Mouse (Mus musculus): ENCODE data around the gene Scamp4. TPM values are rescaled to one million over a fixed set of nuclear protein-coding genes. Genes with fewer than 3 reads are reported as not detected.
A peak's percentile ranks its signal among the peaks of the same experiment; 100 is the strongest.

Scamp4 gene
- polyA plus RNA-seq, 1 experiment from 2014 or later = 84.6 TPM

- peak; percentile 61 for DNase-seq (ENCODE audit: low spot score)
- 2% methylated on average over 49 of the region's 96 CpGs for WGBS
- Histone ChIP-seq H3K9me3 (ENCODE audit: control insufficient read depth, low read length) (no peaks in the 10 kb centered on the region), H3K4me1 (ENCODE audit: control insufficient read depth, insufficient read depth, low read length) (peaks cover 29% of the 10 kb centered on the region), H3K4me2 (ENCODE audit: low read depth, low read length) (peak overlapping the region; percentile 94), H3K4me3 (ENCODE audit: low read depth, low read length) (peak overlapping the region; percentile 88), H3K9ac (ENCODE audit: low read depth, low read length) (peak overlapping the region; percentile 76), H3K27me3 (replicated peaks; ENCODE audit: control insufficient read depth, insufficient read depth, low read length) (no peaks in the 10 kb centered on the region), H3K27ac (replicated peaks; ENCODE audit: low read depth, low read length) (peak overlapping the region; percentile 91), H3K36me3 (ENCODE audit: control insufficient read depth, insufficient read depth, low read length) (no peaks in the 10 kb centered on the region)
- 0 out of 2 replicates have a peak, but pooled peaks have one; percentile 1 for ATAC-seq (ENCODE audit: low read depth)
Measured at GRCm38 (mm10) chr10:80576351-80577194, 26.1 kb upstream of the Scamp4 start.

DNA sequence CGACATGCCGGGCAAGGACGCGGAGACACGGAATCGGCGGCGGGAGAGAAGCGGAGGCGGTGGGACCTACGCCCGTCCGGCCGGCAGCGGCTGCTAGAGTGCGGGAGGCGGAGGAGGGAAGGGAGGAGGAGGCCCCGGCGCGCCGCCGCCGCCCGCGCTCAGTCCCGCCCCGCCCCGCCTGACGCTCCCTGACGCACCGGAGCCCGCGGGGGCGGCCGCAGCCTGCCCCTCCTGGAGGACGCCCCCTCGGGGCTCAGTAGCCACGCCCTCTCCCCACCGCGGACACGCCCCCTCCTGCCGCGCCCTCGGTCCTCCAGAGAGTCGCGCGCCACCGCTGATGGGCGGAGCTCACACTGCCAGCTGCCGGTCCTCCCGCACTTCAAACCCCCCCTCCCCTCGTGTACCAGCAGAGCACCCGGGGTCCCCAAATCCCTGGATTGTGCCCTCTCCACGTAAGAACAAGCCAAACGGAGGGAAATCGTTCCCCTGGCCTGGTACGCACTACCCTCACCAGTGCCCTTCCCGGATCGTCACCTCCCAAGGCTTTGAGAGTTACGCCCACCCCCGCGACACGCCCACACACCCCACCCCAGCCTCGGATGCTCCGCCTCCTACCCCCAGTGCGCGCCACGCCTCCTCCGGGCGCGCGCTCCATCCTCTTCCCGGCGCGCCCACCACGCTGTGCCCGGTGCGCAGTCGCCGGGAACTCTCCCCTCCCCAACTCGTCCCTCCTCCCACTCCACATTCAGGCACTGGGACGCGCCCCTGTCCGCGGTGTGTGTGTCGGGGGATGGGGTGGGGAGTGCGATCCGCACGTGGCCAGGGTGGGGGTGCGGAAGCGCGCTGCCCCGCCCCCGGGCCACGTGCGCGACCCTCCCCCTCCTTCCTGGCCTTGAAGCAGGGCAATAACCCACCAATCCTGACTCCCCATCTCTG lies 25.2 kb upstream of the Scamp4 start, which contains the start of gene Klf16:
Gene Klf16 (minus strand): TSS at position 127 of the 936 bp plus-strand sequence.
- Histone ChIP-seq H3K36me3 (ENCODE audit: control insufficient read depth, insufficient read depth, low read length) (peaks cover 4% of the 10 kb centered on the region; the same call in 1 of the 2 replicates), H3K4me1 (ENCODE audit: control insufficient read depth, insufficient read depth, low read length) (peaks cover 28% of the 10 kb centered on the region), H3K27ac (replicated peaks; ENCODE audit: low read depth, low read length) (peak within 1 kb of the TSS; percentile 91), H3K4me3 (ENCODE audit: low read depth, low read length) (peak within 1 kb of the TSS; percentile 88), H3K9me3 (ENCODE audit: control insufficient read depth, low read length) (no peaks in the 10 kb centered on the region), H3K4me2 (ENCODE audit: low read depth, low read length) (peak within 1 kb of the TSS; percentile 94), H3K9ac (ENCODE audit: low read depth, low read length) (peak within 1 kb of the TSS; percentile 76), H3K27me3 (replicated peaks; ENCODE audit: control insufficient read depth, insufficient read depth, low read length) (no peaks in the 10 kb centered on the region)
- DNase-seq (ENCODE audit: low spot score) (peak; percentile 96), ATAC-seq (ENCODE audit: low read depth) (peak; percentile 79)
- 0% methylated on average over 34 of the region's 97 CpGs for WGBS

DNA sequence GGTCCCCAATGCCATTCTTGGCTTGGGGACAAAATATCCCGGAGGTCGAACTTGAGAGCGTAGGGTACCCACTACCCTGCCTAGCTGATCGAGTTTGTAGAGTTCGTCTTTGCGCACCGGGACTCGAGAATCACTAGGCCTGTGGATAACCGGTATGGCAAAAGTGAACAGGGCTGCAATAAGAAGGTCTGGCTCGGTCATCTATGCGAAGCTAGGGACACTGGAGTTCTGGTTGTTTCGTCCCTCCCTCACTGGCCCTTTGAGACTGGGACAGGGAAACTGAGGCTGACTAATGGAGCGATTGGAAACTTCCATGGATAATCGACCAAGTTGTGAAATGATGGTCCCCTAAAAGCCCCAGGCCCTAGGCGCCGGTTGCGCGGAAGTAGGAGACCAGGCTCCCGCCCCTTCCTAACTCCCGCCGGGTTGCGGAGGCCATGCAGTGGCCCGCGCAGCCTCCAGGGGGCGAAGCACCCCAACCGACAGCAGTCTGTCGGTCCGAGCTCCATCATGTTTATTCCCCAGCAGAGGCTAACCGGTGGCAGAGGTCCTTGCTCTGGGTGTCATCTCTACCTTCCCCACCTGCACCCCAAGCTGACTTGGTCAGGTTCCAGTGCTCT lies 24.4 kb upstream of the Scamp4 start:
- peak; percentile 44 for ATAC-seq (ENCODE audit: low read depth)
- Histone ChIP-seq H3K27me3 (replicated peaks; ENCODE audit: control insufficient read depth, insufficient read depth, low read length) (no peaks in the 10 kb centered on the region), H3K9me3 (ENCODE audit: control insufficient read depth, low read length) (no peaks in the 10 kb centered on the region), H3K27ac (replicated peaks; ENCODE audit: low read depth, low read length) (peak overlapping the region; percentile 91), H3K36me3 (ENCODE audit: control insufficient read depth, insufficient read depth, low read length) (peaks cover 11% of the 10 kb centered on the region; the same call in 1 of the 2 replicates), H3K4me3 (ENCODE audit: low read depth, low read length) (peak overlapping the region; percentile 88), H3K4me2 (ENCODE audit: low read depth, low read length) (peak overlapping the region; percentile 94), H3K4me1 (ENCODE audit: control insufficient read depth, insufficient read depth, low read length) (peaks cover 28% of the 10 kb centered on the region), H3K9ac (ENCODE audit: low read depth, low read length) (peak overlapping the region; percentile 76)
- WGBS = under 1% methylated on average over 26 of the region's 29 CpGs
- DNase-seq (ENCODE audit: low spot score) = peak; percentile 84

DNA sequence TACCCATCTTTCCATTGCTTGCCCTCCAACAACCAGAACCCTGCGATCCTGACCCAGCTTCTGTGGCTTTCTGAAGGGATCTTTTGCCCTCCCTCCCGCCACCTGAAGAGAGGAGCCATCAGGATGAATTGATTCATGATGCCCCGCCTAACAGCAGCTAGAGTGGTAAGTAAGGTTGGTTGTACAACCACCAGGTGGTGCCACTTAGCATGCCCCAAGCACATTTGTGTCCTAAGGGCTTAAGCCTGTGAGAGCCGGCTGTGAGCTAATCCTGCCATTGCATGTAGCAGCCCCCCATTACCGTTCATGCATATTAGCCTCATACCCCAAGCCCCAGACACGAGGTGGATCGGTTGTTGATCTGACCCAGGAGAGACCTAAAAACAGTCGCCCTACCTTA lies 23.8 kb upstream of the Scamp4 start:
- no peaks in the 10 kb centered on the region for H3K9me3 ChIP-seq (ENCODE audit: control insufficient read depth, low read length)
- DNase-seq (ENCODE audit: low spot score) (peak; percentile 83), ATAC-seq (ENCODE audit: low read depth) (peak; percentile 4; the same call in 1 of the 2 replicates)
- H3K27me3 ChIP-seq (replicated peaks; ENCODE audit: control insufficient read depth, insufficient read depth, low read length) = no peaks in the 10 kb centered on the region
- peak overlapping the region; percentile 88 for H3K4me3 ChIP-seq (ENCODE audit: low read depth, low read length)
- H3K4me2 ChIP-seq (ENCODE audit: low read depth, low read length) = peak overlapping the region; percentile 94
- WGBS = 8% methylated on average over 8 of the region's 8 CpGs
- peaks cover 17% of the 10 kb centered on the region for H3K36me3 ChIP-seq (ENCODE audit: control insufficient read depth, insufficient read depth, low read length)
- peaks cover 26% of the 10 kb centered on the region for H3K4me1 ChIP-seq (ENCODE audit: control insufficient read depth, insufficient read depth, low read length)
- H3K27ac ChIP-seq (replicated peaks; ENCODE audit: low read depth, low read length) = peak overlapping the region; percentile 91
- peak overlapping the region; percentile 76; the same call in 1 of the 2 replicates for H3K9ac ChIP-seq (ENCODE audit: low read depth, low read length)

DNA sequence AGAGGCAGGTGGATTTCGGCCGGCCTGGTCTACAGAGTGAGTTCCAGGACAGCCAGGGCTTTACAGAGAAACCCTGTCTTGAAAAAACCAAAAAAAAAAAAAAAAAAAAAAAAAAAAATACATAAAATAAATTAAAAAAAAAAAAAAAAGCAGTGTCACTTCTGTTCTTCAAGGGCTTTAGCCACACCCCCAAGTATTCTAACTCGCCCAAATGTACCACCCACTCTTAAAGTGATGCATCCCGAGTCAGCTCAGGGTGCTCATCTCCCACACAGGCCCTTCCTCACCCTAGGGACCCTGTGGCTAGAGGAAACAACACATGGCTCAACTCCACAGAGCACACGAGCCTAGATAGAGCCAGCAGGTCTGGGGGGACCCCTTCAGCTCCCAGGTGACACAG lies 19.6 kb upstream of the Scamp4 start:
- H3K4me1 ChIP-seq (ENCODE audit: control insufficient read depth, insufficient read depth, low read length) = 0 out of 2 replicates have a peak, but pooled peaks cover 5% of the 10 kb centered on the region
- H3K36me3 ChIP-seq (ENCODE audit: control insufficient read depth, insufficient read depth, low read length) = peaks cover 38% of the 10 kb centered on the region
- H3K4me2 ChIP-seq (ENCODE audit: low read depth, low read length) = no peak overlapping the region
- no peak overlapping the region for H3K9ac ChIP-seq (ENCODE audit: low read depth, low read length)
- H3K27ac ChIP-seq (replicated peaks; ENCODE audit: low read depth, low read length) = no peak overlapping the region
- no peak overlapping the region for H3K4me3 ChIP-seq (ENCODE audit: low read depth, low read length)
- WGBS = 77% methylated on average over 5 of the region's 5 CpGs
- no peak for ATAC-seq (ENCODE audit: low read depth)
- no peaks in the 10 kb centered on the region for H3K27me3 ChIP-seq (replicated peaks; ENCODE audit: control insufficient read depth, insufficient read depth, low read length)
- DNase-seq (ENCODE audit: low spot score) = no peak
- H3K9me3 ChIP-seq (ENCODE audit: control insufficient read depth, low read length) = no peaks in the 10 kb centered on the region

DNA sequence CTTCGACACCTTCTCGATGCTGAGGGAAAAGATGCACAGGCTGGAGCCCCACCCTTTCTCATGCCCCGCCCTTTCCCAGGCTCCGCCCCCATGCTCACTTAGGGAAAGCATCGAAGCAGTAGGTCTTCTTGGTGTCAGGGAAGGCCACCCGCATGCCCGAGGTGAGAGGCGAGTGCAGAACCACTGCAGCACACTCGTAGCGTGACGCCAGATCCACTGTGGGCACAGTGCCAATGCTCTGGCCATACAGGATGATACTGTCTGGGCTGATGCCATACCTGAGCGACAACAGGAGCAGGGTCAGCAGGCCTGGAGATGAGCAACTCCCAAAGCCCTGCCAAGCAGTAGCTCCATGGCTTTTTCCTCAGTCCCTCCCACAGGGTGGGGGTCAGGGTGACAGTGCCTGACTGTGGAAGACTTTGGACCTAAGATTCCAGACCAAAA lies 18.6 kb upstream of the Scamp4 start:
- H3K27me3 ChIP-seq (replicated peaks; ENCODE audit: control insufficient read depth, insufficient read depth, low read length) = no peaks in the 10 kb centered on the region
- peaks cover 7% of the 10 kb centered on the region for H3K4me1 ChIP-seq (ENCODE audit: control insufficient read depth, insufficient read depth, low read length)
- DNase-seq (ENCODE audit: low spot score) = no peak
- 59% methylated on average over 12 of the region's 12 CpGs for WGBS
- H3K4me2 ChIP-seq (ENCODE audit: low read depth, low read length) = no peak overlapping the region
- H3K27ac ChIP-seq (replicated peaks; ENCODE audit: low read depth, low read length) = no peak overlapping the region
- ATAC-seq (ENCODE audit: low read depth) = no peak
- H3K36me3 ChIP-seq (ENCODE audit: control insufficient read depth, insufficient read depth, low read length) = peaks cover 38% of the 10 kb centered on the region
- H3K9ac ChIP-seq (ENCODE audit: low read depth, low read length) = no peak overlapping the region
- H3K9me3 ChIP-seq (ENCODE audit: control insufficient read depth, low read length) = no peaks in the 10 kb centered on the region
- H3K4me3 ChIP-seq (ENCODE audit: low read depth, low read length) = no peak overlapping the region

DNA sequence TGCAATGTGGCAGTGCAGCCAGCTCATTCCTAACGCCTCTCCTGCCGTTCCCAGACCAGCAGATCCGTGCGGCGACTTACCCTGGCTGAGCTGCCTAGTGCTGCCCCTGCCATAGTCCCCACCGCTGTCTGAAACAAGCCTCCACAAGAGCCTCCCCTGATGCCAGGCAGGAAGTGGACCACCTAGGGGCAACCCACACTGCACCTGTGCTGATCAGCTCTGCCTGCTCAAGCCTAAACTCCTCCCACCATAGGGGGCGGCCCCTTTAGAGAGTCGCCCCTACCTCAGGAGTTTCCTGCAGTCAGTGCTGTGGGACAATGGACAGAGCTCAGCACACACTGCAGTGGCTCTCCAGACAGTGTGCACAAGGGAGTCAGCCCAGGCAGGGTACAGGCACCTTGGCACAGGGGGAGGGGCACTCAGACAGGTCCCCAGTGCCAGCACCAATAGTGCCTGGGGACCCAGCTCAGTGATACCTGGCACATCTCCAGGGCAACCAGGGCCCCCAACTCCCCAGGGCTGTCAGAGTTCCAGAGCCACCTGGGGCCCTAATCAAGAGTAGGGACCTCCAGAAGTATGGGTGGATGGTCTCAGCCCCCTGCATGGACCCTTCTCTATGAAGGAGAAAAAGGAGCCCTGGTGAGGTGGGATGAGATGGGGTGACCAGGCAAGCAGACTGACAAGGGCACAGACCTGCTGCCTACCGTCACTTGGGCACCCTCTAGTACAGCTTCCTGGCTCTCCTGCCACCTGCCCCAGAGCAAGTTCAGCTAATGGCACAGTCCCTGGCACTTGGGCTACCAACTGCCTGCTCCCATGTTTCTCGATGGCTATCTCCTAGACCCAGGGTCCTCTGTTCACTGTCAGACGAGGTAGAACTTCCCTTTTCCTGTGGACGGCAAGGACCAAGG lies 17.8 kb upstream of the Scamp4 start:
- WGBS = 75% methylated on average over 12 of the region's 12 CpGs
- no peak overlapping the region for H3K4me3 ChIP-seq (ENCODE audit: low read depth, low read length)
- no peak overlapping the region for H3K4me2 ChIP-seq (ENCODE audit: low read depth, low read length)
- H3K9me3 ChIP-seq (ENCODE audit: control insufficient read depth, low read length) = no peaks in the 10 kb centered on the region
- H3K9ac ChIP-seq (ENCODE audit: low read depth, low read length) = no peak overlapping the region
- H3K27me3 ChIP-seq (replicated peaks; ENCODE audit: control insufficient read depth, insufficient read depth, low read length) = no peaks in the 10 kb centered on the region
- H3K27ac ChIP-seq (replicated peaks; ENCODE audit: low read depth, low read length) = no peak overlapping the region
- ATAC-seq (ENCODE audit: low read depth) = peak; percentile 30; the same call in 1 of the 2 replicates
- peaks cover 11% of the 10 kb centered on the region for H3K4me1 ChIP-seq (ENCODE audit: control insufficient read depth, insufficient read depth, low read length)
- peaks cover 38% of the 10 kb centered on the region for H3K36me3 ChIP-seq (ENCODE audit: control insufficient read depth, insufficient read depth, low read length)
- DNase-seq (ENCODE audit: low spot score) = no peak
